Mouse (Mus musculus) stomach, postnatal 0 days (tissue): ENCODE results near the gene Adamtsl1.

Source experiments
- CTCF ChIP-seq: IDR thresholded peaks from 2 replicates; pipeline ENCODE4 v1.5.1; 2016; ENCODE audit warnings: antibody characterized with exemption, low read depth, mild to moderate bottlenecking, moderate library complexity
- EP300 ChIP-seq: optimal IDR thresholded peaks from 2 replicates; pipeline ENCODE3; 2016; ENCODE audit warnings: antibody characterized with exemption

DNA sequence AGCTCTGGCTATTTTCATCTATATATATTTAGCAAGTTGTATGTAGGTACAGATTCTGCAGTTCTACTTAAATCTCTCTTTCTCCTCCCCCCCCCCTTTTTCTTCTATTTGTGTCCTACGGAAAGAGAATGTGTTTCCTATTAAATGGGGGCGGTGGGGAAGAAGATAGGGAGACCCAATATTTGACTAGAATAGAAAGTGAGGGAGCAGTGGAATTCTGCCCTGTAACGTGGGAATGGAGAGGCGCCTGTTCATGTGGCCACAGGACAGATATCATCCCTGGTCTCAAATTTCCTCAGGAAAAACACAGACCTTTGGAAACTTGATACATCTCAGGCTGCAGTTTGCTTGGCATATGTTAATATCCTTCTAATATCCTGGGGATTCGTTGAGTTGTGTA, 324.1 kb downstream of the Adamtsl1 start:
- TF ChIP-seq CTCF (no peak), EP300 (no peak)
